Mouse (Mus musculus) WW6 (cell line): ENCODE results near the gene Cog7.

Source experiments
- DNase-seq: peaks from one replicate; pipeline ENCODE4 v3.0.0-alpha.2; 2013; ENCODE audit warnings: low read depth, low spot score

Cog7 gene

DNA sequence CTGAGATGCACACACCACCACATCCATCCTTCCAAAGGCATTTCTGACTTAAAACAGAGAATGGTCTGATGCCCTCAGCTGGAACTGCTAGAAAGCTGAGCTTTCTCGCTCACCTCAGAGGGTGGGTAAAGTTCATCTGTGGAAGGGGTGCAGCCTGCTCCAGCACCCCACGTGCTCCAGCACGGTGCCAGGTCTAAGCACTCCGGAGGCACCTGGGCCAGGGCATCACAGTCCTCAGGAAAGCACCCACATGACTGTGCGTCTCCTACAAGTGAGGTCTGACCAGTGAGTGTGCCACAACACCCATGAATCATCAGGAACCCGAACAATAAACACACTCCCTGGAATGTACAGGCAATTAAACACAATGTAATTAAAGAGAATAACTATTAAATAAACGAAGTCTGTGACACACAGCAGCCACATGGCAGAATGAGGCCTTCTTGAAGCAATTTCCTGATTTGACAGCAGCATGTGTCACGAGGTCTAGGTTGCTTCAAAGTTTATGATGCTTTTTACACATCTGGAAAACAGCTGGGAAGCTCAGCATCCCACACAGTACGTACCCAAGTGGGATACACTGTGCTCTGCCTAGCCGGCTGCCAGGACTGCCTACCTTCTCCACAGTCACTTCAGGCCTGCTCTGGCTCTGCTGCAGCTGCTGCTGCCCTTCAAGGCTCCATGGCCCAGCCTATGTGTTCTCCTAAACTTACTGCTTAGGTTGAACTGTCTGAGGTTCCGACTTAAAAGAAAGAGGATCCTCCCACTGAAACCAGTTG is 26.4 kb downstream of the Cog7 start:
- DNase-seq, result no peak

DNA sequence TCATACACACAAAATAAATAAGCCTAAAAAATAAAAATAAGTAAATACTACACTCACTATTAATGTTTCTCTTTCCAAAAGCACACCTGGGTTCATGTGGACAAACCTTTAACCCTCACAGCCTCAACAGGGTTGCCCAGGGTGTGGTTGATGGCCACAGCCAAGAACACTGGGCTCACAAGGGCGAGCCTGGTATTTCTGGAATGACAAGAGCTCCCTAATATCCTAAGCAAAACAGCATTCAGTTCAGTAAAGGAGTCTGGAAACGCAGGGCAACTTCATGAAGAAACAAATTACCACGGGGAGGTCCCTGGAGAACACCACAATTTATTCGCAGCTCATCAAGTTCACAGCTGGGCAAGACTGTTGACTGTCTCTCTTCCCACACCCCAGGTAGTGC is 34.0 kb downstream of the Cog7 start:
- no peak for DNase-seq

DNA sequence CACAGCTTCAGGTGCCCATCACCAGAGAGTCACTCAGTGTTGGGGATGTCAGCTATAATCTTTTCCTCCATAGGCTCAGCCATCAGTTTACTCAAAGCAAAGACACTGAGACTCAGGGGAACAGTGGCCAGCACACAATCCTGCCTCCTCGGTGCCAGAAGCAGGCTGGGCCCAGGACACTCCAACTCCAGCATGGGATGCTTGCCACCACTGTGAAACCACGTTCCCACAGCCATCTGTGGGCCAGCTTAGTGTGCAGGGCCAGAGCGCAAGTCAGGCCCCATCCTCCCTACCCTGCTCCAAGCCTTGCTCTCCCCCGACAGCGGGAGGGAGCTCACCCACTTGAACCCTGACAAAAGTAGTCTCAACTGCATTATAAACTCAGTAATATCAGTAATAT is 35.3 kb downstream of the Cog7 start:
- no peak for DNase-seq

DNA sequence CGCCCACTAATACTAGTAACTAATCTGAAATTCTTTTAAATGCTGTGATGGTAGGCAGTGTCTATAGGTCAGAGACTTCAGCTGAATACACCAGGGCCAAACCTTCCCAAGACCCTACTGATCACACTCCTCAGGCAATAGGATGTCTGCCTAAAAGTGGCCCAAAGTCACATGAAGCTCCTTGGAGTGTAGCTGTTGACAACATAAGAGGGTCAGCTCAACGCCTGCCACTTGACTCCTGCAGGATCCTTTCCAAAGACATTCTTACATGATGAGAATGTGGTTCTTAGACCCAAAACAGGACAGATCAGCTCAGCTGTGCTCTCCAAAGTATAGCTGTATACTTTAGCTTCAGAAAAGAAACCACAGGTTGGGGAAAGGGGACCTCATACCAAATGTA is 39.1 kb downstream of the Cog7 start:
- no peak for DNase-seq

DNA sequence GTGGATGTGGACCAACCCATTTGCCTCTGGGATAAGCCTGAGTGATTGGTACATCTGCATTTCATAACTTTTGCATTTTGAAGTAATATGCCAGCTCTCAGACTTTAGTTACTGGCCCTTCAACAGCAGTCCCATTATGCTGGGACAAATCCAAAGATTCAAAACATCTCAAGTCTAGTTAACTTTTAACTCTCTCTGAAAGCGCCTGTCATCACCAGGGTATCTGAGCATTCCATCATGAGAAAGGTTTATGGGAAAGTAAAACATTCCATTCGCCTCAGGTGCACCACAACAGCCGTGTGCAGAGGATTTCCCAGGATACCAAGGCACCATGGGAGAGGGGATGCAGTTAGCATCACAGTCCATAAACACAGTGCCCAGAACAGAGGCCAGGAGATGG is 39.9 kb downstream of the Cog7 start:
- DNase-seq, result no peak

DNA sequence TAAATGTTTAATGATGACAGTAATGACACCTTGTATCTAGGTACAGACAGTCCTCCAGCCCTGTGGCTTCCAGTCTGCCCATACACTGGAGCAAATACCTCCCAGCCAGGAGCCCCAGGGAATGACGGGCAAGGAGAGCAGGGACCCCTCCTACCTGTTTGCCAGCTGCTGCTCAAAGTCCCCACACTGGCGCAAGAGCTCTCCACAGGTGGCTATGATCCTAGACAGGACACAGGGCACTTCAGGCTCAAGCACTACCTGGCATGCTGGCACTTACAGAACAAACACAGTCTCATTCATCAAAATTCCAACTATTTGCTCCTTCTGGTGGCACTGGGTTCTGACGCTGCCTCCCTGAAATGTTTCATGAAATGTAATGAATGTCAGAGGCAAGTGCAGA is 40.5 kb downstream of the Cog7 start:
- no peak for DNase-seq

DNA sequence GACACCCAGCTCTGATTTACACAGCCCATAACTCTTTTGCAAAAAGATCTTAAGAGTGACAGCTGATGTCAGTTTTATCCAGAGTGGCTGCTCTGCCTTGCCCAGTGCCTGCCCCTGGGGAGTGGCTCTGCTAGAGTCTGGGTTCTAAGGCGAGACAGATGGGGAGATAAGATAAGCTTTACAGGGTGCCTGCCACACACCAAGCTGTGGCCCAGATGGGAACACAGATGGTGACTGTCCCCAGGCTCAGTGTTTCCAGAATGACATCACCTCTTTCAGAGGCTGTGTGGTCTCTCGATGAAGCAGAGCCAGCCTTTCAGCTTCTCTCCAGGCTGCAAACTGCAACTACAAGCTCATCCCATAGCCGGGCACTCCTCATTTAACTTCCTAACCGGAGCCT is 41.8 kb downstream of the Cog7 start:
- DNase-seq, result no peak

DNA sequence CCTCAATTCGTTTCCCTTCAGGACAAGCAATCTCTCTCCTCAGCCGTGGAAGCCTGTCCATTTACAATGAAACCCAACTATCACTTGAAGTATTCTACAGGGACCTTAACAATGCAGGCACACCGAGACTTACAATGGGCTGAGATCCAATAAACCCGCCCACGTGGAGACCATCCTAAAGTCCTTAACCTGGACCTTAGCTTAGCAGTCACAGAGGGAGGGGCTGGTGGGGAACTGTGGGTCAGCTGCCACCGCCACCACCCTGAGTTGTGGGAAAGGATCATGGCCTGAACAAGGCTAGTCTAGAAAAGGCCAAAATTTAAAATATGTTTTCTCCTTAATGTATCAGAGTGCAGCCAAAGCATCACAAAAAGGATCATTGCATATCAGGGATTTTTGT is 42.3 kb downstream of the Cog7 start:
- DNase-seq, result no peak

DNA sequence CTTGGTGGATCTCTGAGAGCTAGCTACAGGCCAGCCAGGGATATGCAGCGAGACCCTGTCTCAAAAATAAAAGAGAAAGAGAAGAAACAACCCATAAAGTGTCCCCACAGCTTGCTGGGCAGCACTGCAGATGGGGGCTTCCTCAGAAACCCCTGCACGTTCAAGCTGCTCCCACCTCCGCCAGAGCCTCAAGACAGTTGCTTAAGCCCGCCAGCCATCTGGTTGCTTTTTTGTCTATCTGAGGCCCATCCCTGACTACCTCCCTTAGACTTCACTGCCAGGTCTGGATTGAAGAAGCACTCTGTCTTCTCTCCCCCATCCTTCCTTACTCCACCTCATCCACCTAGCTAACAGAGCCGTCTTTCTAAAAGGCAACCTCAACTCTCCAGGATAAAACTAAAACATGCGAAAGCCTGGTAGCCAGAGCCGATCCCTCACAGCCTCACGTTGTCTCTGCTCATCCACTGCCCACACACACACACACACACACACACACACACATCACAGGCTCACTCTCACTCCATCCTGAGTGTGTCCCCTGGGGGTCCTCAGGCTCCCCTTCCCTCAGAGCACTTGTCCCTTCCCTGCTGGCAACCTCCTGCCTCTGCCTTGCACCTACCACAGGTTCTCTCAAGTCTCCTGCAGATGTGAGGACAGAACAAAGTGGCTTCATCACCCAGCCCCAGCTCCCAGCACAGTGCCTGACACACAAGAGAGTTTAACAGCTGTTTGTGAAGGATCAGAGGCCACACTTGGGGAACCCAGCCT is 43.2 kb downstream of the Cog7 start:
- no peak for DNase-seq

DNA sequence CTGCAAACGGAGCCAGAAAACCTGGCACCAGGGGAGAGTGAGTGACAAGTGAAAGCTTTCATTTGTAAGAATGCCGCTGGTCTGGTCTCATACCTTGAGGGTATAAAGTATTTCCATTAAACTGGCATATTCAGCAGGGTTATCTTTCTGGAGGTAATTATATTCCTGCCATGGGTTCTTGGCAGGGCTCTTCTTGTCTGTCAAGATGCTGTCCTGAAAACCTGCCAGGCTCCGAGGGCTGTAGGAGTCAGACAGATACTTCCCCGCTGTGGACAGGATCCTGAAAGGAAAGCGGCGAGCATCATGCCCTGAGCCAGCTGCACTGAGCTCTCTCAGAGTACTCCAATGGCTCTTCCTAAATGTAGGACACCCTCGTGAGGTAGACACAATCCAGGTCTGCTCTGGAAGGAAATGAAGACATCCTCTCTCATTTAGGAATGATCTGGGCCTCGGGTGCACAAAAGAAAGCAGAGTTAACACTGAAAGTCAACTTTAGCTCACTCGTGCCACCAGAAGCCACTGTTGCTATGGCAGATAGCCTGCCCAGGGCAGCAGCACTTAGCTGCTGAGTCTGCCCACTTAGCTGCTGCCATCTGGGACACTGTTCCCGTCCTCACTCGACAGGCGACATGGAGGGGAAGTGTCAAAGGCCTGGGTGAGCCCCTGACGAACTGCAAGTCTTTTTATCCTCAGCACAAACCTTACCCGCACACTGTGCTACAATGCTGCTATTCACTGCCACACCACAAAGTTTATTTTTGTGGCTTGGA is 44.5 kb downstream of the Cog7 start:
- DNase-seq, result no peak

DNA sequence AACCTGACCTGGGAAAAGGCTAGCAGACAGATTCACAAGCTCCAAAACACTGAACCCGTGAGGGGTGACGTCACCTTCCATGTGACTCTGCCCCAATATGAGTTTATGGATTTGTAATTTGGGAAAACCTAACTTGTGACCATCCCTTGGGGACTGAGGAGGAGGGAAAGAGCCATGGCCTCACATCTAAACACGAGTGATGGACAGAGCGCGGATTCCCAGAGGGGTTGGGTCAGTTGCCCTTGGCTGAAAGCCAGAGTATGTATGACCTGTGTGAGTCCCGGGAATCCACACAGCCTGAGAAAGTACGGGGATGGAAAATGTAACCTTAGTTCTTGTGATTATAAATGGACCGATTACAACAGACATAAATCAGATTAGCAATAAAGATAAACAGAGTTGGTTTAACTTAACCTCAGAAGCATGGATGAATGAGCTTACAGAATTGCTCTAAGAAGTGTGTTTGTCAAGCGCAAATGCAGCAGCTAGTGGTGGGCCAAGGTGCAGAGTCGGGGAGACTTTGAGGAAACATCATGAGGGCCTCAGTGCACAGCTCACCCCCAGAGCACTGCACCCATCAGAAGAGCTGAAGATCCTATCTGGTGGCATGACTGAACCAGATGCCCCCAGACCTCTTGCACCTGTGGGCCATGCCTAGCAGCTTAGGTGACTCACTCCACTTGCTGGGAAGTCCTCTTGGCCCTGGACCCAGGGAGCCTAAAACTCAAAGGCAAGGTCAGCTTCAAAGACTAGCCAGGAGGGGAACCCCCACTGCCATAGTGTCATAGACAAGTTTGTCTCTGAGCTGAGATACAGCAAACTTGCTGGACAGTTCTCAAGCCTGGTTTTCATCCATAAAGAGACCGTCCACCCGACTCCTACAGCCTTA is 45.4 kb downstream of the Cog7 start:
- DNase-seq, result no peak

DNA sequence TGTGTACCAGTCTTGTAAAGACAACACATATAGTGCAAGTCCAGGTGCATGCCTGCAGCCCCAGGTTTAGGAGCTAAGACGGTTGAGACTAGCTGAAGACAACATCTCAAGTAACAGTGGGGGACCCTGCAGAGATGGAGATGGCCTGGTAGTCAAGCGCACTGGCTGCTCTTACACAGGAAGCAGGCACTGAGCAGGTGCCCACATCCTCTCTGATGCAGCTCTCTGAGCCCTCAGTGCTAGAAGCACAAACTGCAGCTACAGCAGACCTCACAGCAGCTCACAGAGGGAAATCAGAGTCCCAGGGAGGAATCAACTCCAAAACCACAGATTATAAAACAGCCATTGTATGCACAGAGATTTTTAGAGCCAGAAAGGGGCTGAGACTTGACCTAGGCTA is 47.2 kb downstream of the Cog7 start:
- DNase-seq, result no peak

DNA sequence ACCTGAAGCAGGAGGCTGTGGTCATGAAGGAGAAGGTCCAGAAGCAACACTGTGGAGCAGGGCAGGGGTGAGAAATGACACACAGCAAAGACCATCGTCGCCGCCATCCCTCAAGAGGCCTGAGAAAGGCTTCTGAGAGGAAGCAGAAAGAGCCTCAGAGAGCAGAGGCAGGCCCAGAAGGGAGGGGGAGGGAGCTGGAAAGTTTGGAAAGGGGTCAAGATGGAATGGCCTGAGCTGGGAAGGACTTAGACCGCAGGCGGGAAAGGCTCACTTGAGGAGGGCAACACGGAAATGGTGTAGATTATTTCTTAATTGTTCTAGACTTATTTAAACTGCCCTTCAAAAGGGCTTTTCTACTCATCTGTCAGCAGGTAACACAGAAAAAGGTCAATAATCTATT is 47.8 kb downstream of the Cog7 start:
- DNase-seq, result no peak

DNA sequence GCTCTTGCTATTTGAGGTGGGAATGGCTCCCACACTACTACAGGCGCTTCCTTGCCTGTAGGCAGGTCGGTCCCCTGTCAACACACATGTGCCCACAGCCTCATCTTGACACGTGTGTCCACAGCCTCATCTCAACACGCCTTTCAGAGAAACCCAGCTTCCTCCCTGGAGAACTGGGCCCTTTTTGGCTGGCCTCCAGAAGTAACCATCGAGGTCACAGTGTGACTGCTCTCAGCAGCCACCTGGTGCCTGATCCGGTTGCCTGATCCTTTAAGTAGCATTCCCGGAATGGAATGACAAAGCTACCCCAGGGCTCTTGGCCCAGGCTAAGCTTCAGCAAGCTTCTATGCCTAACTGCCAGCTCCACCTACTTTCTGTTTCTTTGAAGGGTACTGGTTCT is 50.3 kb downstream of the Cog7 start:
- DNase-seq, result no peak

DNA sequence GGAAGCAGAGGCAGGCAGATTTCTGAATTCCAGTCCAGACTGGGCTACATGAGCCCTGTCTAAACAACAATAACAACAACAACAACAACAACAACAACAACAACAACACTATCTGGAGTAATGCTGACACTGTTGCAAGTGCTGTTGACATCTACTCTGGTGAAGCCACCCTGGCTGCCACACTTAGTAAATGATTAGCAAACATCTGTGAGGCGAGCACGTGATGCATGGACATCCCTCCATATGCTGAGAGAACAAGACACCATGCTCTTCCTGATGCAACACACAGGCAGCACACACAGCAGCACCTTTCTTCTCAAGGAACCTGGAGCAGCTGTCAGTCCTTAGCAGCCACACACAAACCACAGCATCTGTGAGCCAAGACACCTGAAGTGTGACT is 53.6 kb downstream of the Cog7 start:
- DNase-seq, result no peak

DNA sequence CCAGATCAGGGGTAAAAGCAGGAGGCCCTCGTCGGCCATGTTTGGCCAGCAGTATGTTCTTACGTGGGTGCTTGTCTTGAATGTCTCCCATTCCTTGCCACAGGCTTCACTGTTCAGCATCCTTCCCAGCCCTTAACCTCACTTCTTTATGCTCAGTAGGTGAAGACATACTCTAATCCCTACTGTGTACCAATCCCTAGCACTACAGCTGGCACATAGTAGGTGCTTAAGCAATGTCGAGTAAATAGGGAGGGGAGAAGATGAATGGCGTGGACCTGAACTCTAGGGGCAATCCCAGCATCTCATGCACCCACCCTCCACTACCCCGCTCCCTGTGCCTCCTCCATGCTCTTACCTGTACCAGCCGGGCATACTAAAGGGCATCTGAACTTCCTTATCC is 57.1 kb downstream of the Cog7 start:
- no peak for DNase-seq

DNA sequence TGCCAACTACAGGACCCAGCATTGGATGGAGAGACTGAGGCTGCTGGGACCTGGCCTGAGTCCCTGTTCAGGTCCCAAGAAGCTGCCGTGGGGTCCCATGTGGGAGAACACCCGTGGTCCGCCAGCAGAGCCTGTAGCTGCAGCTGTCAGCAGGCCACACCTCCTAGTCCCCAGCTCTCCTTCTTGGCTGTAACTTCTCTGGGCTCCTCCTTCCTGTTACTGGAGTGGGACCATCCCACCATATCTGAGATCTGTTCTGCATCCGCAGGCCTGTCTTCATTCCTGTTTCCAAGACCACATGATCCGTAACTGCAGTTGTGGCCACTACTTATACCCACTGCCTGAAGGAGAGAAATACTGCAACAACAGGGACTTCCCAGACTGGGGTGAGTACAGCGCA is 67.6 kb downstream of the Cog7 start:
- no peak for DNase-seq

DNA sequence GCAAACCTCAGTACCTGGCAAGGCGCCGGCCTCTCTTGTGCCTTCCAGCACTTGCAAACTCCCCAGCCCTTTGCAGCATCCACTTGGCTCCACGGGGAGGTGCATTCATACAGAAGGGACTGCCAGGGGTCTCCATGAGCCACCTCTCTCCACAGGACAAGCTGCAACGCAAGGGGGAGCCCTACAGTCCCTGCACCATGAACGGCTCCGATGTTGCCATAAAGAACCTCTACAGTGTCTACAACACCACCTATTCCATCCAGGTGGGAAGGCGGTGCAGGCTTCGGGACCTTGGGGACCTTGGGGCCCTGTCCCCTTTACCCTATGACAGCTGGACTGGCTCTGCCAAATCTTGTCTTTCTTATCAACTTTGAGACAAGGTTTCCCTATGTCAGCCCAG is 69.3 kb downstream of the Cog7 start:
- no peak for DNase-seq

DNA sequence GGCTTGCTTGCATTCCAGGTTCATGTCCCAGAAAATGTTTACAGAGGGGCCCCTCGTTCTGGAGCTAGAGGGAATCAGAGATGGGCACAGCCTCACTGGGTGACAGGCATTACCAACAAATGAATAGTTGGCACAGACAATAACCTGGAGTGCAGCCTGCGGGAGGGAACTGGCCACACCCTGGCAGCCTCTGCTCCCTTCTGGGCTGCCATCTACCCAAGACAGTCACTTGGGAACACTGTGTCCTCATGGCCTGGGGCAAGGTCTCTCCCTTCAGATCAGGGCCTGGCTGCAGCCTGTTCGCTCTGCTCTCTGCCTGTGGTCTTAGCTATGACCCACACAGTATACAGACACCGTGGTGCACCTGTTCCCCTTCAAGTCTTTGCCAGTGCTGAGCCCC is 74.6 kb downstream of the Cog7 start:
- no peak for DNase-seq

DNA sequence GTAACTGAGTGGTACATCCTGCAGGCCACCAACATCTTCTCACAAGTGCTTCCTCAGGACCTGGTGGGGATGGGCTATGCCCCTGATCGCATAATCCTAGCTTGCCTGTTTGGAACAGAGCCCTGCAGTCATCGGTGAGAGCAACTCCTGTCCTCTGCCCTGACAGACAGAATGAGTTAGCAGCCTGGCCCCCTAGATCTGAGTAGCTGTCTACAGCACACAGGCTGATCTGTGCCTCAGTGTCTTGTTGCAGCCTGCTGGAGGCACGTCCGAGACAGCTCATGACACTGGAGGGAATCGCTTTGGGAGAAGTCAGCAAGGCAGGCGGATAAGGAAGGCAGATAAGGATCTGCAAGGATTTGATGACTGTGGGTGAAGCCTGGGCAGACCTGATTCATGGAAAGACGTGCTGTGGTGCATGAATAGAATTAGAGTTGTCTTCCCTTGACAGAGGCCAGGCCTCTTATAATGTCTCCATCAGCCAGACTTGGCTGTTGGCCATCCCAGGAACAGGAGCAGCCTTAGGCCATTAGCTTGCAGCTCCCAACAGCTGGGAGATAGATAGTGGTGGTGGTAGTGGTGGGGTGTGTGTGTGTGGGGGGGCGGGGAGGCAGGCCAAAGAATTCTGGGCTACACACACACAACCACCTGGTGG is 78.6 kb downstream of the Cog7 start:
- DNase-seq, result no peak

DNA sequence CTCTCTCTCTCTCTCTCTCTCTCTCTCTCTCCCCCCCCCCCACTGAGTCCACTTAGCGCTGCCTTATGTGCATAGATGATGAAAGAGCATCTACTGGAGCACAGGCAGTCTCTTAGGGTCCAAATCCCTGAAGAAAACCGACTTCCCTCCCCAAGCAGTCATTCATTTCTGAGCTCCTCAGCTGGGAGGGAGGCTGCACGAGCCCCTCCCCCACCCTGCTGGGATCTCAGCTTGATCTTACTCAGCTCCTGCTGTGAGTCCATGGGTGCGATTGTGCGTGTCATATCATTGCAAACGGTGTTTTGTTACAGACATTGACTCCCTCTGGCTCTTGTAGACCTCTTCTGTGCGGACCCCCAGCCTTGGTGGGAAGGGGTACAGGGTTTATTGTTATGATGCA is 81.6 kb downstream of the Cog7 start:
- DNase-seq, result no peak
